Mouse (Mus musculus): ENCODE data around the gene Tmem52b.

DNA sequence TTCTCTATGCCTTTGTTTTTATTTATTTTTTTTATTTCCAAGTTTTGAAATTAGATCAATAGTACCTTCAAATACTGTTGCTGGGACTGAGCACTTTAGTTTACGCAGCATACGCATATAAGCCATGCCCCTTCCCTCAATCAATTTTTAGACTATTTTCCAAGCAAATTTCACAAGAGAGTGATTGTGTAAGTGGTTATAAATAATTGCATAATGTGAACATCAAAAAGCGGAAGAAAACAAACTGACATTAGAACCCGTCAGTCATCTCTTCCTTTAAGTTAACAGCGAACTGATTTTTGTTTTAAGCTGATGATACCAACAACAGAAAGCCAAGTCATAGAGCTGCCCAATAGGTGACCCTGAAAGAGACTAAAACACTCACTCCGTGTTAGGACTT lies 41.0 kb upstream of the Tmem52b start:
- TF ChIP-seq CTCF (IDR thresholded peaks at IDR 0.05; ENCODE audit: extremely low read depth, insufficient read depth, insufficient read length, insufficient replicate concordance): no peak
- TF ChIP-seq POLR2A (IDR thresholded peaks at IDR 0.05; ENCODE audit: low read depth, low read length): no peak

Data from spleen, adult 2 months (tissue).